Mouse (Mus musculus) kidney, adult 8-10 months (tissue): Measurements from ENCODE around the gene Olfr1535.

Experiments used
- DNase-seq, 2 experiments: peaks; one replicate each; pipeline ENCODE4 v3.0.0; 2022

Gene Olfr1535

GRCm38 (mm10) chr13:21559793-21560192, at the start of gene Olfr1535:
TSS of gene Olfr1535 (minus strand) at chr13:21559893.
- no peak for DNase-seq

DNA sequence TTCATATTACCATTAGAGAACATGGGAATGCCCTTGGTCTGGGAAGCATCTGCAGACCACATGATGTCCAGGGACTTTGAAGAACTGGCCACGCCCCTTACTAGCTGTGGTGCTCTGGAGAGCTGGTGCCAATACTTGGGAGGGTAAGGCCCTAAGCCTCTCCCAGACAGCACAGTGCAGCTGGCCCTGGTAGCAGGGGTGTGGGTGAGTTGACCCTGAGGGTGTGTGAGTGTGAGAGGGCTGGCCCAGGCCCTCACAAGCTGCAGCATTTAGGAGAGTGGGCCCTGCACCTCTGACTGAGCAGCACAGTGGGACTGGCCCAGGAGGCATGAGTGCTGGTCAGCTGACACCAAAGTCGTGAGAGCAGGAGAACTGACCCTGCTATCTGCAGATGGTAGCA, 31.9 kb upstream of the Olfr1535 start:
- no peak for DNase-seq

DNA sequence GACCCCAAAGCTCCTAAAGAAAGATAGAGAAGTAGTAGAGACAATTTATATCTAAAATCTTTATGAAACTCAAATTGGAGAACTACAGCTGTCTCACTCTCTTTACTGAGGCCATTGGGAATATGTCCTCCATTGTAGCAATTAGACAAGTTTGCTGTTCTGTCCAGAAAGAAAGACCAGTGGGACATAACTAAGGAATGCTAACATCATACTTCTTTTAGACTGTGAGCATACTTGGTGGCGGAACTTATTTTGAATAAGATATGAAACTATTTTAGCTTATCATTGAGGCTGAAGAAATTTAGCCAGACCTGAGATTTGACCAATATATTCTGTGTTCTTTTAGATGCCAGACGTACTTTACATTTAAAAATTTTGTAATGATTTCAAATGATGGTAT, 22.0 kb upstream of the Olfr1535 start, which contains the start of gene Olfr1364:
Gene Olfr1364, minus strand, starts transcription at position 101 of the 400 bp plus-strand sequence.
- DNase-seq: no peak

- peak; percentile 2 to 35 for DNase-seq
Measured at GRCm38 (mm10) chr13:21550416-21551110, 9.1 kb downstream of the Olfr1535 start.

- no peak for DNase-seq
Measured at GRCm38 (mm10) chr13:21549487-21549886, 10.2 kb downstream of the Olfr1535 start.

- no peak for DNase-seq
Measured at GRCm38 (mm10) chr13:21542708-21543107, 17.0 kb downstream of the Olfr1535 start, which contains the start of gene Olfr1366. TSS of gene Olfr1366 (minus strand) at chr13:21542808.

DNA sequence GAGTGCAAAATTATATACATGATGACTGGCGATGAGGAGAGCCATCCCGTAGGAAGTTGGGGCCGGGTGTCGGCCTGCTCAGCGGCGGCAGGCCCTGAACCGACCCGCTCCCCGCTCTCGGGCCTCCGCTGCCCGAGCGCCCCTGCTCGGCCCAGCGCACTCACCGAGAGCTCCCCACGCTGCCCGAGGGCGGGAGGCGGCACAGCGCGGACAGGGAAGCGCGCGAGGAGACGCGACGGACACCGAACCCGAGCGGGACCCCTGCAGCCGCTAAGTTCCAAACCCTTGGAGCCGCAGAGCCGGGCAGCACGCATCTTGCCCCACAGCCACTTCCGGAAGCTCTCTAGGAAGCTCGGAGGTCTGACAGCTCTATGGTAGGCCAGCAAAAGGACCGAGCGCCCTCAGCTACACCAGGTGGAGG, 28.9 kb downstream of the Olfr1535 start, which contains the start of gene Zkscan8:
Gene Zkscan8, minus strand, starts transcription at position 340 of the 421 bp plus-strand sequence.
- peak; percentile 86 to 91 for DNase-seq

DNA sequence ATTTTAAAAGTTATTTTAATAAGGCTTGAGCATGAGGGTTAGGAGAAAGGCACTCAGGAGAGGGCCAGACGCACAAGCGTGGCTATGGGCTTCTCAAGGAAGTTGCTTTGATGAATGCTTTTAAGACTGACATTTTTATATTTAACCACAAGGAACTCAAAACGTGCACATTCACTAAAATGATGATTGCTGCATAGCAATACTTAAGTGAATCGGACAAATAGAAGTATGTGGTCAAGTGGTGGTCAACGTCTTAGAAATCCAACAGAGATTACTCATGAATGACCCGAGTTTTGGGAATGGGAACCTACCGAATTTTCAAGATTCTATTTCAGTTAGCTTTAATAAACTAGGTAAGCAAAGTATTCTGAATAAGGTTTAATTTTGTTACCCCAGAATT, 29.6 kb downstream of the Olfr1535 start:
- DNase-seq: no peak

- DNase-seq: peak; percentile 81 to 83
Measured at GRCm38 (mm10) chr13:21506221-21506649, 53.5 kb downstream of the Olfr1535 start.
